Mouse (Mus musculus): ENCODE measurements around the gene Ctnnbip1. TPM values are rescaled to one million over a fixed set of nuclear protein-coding genes. Genes with fewer than 3 reads are reported as not detected.
"Not testable (repeated sequence)": the region's sequence is repeated elsewhere in the genome, so short reads cannot be mapped to it uniquely, and the experiment has no call there.

Gene Ctnnbip1
- total RNA-seq, 1 experiment from 2014 or later = 4.7 TPM

- no peak for ATAC-seq (replicated peaks; ENCODE audit: low read depth, poor library complexity, severe bottlenecking)
Measured at GRCm38 (mm10) chr4:149609256-149610025, 91.4 kb downstream of the Ctnnbip1 start.

- no peak for ATAC-seq (replicated peaks; ENCODE audit: low read depth, poor library complexity, severe bottlenecking)
Measured at GRCm38 (mm10) chr4:149611376-149612044, 93.5 kb downstream of the Ctnnbip1 start.

- ATAC-seq (replicated peaks; ENCODE audit: low read depth, poor library complexity, severe bottlenecking) = not testable (repeated sequence)
Measured at GRCm38 (mm10) chr4:149613497-149613896, 95.5 kb downstream of the Ctnnbip1 start.

GRCm38 (mm10) chr4:149614869-149615268, 96.8 kb downstream of the Ctnnbip1 start:
- no peak for ATAC-seq (replicated peaks; ENCODE audit: low read depth, poor library complexity, severe bottlenecking)

Other genes starting within 250 kb of the Ctnnbip1 start
- 6.0 and 6.6 TPM in 2 replicates for gene Kif1b, start 210.5 kb upstream of the Ctnnbip1 start, total RNA-seq (2017)
- gene Ube4b, start 91.5 kb upstream of the Ctnnbip1 start, total RNA-seq (2017) = 48.4 and 55.1 TPM in 2 replicates
- not detected in 2 replicates for gene Rbp7, start 63.3 kb upstream of the Ctnnbip1 start, total RNA-seq (2017)
- gene Tmem274, start 40.9 kb upstream of the Ctnnbip1 start, total RNA-seq (2017) = not detected in 2 replicates
- 11.3 and 15.5 TPM in 2 replicates for gene Nmnat1, start 33.0 kb upstream of the Ctnnbip1 start, total RNA-seq (2017)
- 37.7 and 83.2 TPM in 2 replicates for gene Lzic, start 33.0 kb upstream of the Ctnnbip1 start, total RNA-seq (2017)
- 11.7 and 13.4 TPM in 2 replicates for gene Clstn1, start 68.2 kb downstream of the Ctnnbip1 start, total RNA-seq (2017)
- 37.2 and 44.6 TPM in 2 replicates for gene Pik3cd, start 184.3 kb downstream of the Ctnnbip1 start, total RNA-seq (2017)
- 9.0 and 15.5 TPM in 2 replicates for gene Tmem201, start 219.8 kb downstream of the Ctnnbip1 start, total RNA-seq (2017)

Measured in common myeloid progenitor, adult 5-6 weeks (primary cell).